Mouse (Mus musculus): ENCODE data around the gene Nos1ap.

Nos1ap gene

GRCm38 (mm10) chr1:170419961-170420360 lies 169.7 kb downstream of the Nos1ap start:
- no peak for DNase-seq (ENCODE audit: extremely low read depth, low read depth, low spot score)

GRCm38 (mm10) chr1:170418131-170418530 lies 171.5 kb downstream of the Nos1ap start:
- DNase-seq (ENCODE audit: extremely low read depth, low read depth, low spot score), result no peak

- no peak for DNase-seq (ENCODE audit: extremely low read depth, low read depth, low spot score)
Measured at GRCm38 (mm10) chr1:170416967-170417366, 172.7 kb downstream of the Nos1ap start.

GRCm38 (mm10) chr1:170416206-170416605 lies 173.5 kb downstream of the Nos1ap start:
- no peak for DNase-seq (ENCODE audit: extremely low read depth, low read depth, low spot score)

GRCm38 (mm10) chr1:170415395-170415794 lies 174.3 kb downstream of the Nos1ap start:
- DNase-seq (ENCODE audit: extremely low read depth, low read depth, low spot score), result no peak

- DNase-seq (ENCODE audit: extremely low read depth, low read depth, low spot score), result no peak
Measured at GRCm38 (mm10) chr1:170410402-170411191, 179.1 kb downstream of the Nos1ap start.

GRCm38 (mm10) chr1:170409091-170409490 lies 180.6 kb downstream of the Nos1ap start:
- no peak for DNase-seq (ENCODE audit: extremely low read depth, low read depth, low spot score)

- peak; percentile 84 for DNase-seq (ENCODE audit: extremely low read depth, low read depth, low spot score)
Measured at GRCm38 (mm10) chr1:170406921-170407320, 182.7 kb downstream of the Nos1ap start.

GRCm38 (mm10) chr1:170405152-170405551 lies 184.5 kb downstream of the Nos1ap start:
- no peak for DNase-seq (ENCODE audit: extremely low read depth, low read depth, low spot score)

- no peak for DNase-seq (ENCODE audit: extremely low read depth, low read depth, low spot score)
Measured at GRCm38 (mm10) chr1:170402682-170403081, 187.0 kb downstream of the Nos1ap start.

- no peak for DNase-seq (ENCODE audit: extremely low read depth, low read depth, low spot score)
Measured at GRCm38 (mm10) chr1:170398866-170399265, 190.8 kb downstream of the Nos1ap start.

- DNase-seq (ENCODE audit: extremely low read depth, low read depth, low spot score), result no peak
Measured at GRCm38 (mm10) chr1:170395101-170395500, 194.6 kb downstream of the Nos1ap start.

GRCm38 (mm10) chr1:170394641-170395040 lies 195.0 kb downstream of the Nos1ap start:
- DNase-seq (ENCODE audit: extremely low read depth, low read depth, low spot score), result no peak

GRCm38 (mm10) chr1:170392771-170393728 lies 196.6 kb downstream of the Nos1ap start:
- DNase-seq (ENCODE audit: extremely low read depth, low read depth, low spot score), result no peak

GRCm38 (mm10) chr1:170387180-170387912 lies 202.3 kb downstream of the Nos1ap start:
- DNase-seq (ENCODE audit: extremely low read depth, low read depth, low spot score), result no peak

GRCm38 (mm10) chr1:170385416-170385815 lies 204.2 kb downstream of the Nos1ap start:
- DNase-seq (ENCODE audit: extremely low read depth, low read depth, low spot score), result no peak

- DNase-seq (ENCODE audit: extremely low read depth, low read depth, low spot score), result no peak
Measured at GRCm38 (mm10) chr1:170383530-170383929, 206.1 kb downstream of the Nos1ap start.

- DNase-seq (ENCODE audit: extremely low read depth, low read depth, low spot score), result no peak
Measured at GRCm38 (mm10) chr1:170381457-170381856, 208.2 kb downstream of the Nos1ap start.

- no peak for DNase-seq (ENCODE audit: extremely low read depth, low read depth, low spot score)
Measured at GRCm38 (mm10) chr1:170380505-170380904, 209.2 kb downstream of the Nos1ap start.

GRCm38 (mm10) chr1:170375721-170376120 lies 213.9 kb downstream of the Nos1ap start:
- no peak for DNase-seq (ENCODE audit: extremely low read depth, low read depth, low spot score)

- DNase-seq (ENCODE audit: extremely low read depth, low read depth, low spot score), result no peak
Measured at GRCm38 (mm10) chr1:170373750-170374149, 215.9 kb downstream of the Nos1ap start.
